Mouse (Mus musculus) retina, embryonic 14.5 days (tissue): ENCODE measurements at regions not wholly inside any gene's neighbourhood (a gene's known extent, or its start where the extent isn't known, plus 50 kb on each side); places are given as distances from the start of the nearest gene placed in this dataset.

Source experiments
- DNase-seq: peaks from one replicate; pipeline ENCODE4 v3.0.0-alpha.2; 2015; ENCODE audit warnings: low spot score

- no peak for DNase-seq
Observed at GRCm38 (mm10) chr11:89247991-89248390, 54.1 kb downstream of the Nog start.

GRCm38 (mm10) chr11:89243370-89243769, 58.8 kb downstream of the Nog start:
- peak; percentile 78 for DNase-seq

DNA sequence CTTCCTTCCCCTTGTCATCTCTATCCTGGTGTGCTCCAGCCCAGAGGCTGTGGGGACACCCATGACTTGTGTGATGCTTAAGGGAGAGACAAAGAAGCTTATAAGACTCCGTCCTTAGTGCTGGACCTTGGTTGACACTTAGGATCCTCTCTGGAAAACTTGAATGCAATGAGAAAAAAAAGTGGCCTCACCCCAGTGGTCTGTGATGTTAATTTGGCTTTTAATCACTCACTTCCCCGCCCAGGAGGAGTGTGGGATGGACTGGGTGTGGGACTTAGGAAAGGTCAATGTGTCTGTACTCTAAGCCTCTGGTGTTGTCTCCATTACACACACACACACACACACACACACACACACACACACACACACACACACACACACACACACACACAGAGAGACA, 60.0 kb downstream of the Nog start:
- no peak for DNase-seq

DNA sequence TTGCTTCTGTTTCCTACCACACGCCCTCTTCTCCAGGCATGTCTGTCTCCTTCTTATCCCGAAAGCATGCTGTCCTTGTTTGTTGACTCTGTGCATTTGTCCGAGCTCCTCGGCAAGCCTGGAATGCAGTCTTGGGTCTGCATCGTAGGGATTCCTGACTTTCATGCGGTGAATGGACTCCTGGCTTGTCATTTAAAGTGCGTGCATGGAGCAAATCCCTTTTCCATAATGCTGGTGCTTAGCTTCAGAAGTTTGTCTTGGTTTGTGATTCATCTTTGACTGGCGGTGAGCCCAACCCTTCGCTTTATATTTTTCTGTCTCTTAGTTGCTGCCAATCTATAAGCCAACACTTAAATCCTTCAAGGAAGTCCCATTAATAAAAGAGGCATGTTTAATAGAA, 62.2 kb downstream of the Nog start:
- DNase-seq, result no peak

DNA sequence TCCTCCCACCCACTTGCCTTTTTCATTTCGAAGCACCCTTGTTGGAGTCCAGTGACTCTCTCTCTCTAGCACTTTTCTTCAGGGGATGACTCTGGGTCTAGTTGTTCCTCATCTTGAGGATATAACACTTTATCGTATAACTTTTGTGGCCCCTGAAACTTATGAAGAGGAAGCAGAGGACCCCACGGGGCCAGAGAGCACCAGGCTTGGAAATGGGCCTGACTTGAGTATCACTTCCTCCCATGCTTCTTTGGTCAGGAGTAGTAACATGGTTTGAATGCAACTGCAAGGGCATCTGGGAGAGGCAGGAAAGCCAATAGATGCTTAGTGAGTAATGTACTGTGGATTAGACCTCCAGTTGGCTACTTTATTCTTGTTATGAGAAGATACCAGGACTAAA, 65.2 kb downstream of the Nog start:
- DNase-seq, result no peak

GRCm38 (mm10) chr11:89232884-89233480, 69.2 kb downstream of the Nog start:
- DNase-seq, result no peak

- DNase-seq, result no peak
Observed at GRCm38 (mm10) chr11:89229726-89230125, 72.4 kb downstream of the Nog start.

DNA sequence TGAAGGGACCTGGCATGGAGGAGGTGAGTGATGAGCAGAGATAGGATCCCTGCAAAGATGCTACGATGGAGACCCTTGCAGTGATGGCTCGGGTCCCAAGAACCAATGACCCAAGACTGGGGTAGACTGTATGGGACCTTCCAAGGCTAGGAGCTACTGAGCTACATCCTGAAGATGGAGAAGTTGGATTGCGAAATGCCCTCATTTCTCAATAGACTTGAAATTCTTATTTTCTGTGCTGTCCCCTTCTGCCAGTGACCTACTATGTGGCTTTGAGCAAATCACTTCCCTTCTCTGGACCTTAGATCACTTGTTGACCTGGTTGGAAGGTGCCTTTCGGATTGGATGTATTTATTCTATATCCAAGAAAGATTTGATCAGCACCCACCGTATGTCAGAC, 88.9 kb downstream of the Nog start:
- no peak for DNase-seq

DNA sequence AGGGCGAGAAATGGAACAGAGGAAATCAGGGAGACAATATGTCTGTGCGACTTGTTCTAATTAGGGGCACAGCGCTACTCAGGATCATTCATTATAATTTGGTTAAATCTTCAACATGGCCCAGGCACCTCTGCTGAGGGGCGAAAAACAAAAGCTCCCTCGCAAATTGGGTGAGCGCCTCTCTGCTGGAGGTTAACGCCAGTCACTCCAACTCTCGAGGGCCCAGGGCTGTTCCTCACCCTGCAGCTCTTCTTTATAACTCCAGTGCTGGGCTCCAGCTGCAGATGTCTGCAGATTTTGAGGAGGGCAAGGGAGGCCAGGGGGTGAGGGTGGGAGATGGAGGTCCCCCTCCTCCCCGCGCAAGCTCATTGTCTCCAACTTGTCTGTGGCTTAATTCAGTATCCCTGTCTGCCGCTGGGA, 92.6 kb downstream of the Nog start:
- peak; percentile 52 for DNase-seq

- peak; percentile 71 for DNase-seq
Observed at GRCm38 (mm10) chr11:89209072-89209471, 93.1 kb downstream of the Nog start.

DNA sequence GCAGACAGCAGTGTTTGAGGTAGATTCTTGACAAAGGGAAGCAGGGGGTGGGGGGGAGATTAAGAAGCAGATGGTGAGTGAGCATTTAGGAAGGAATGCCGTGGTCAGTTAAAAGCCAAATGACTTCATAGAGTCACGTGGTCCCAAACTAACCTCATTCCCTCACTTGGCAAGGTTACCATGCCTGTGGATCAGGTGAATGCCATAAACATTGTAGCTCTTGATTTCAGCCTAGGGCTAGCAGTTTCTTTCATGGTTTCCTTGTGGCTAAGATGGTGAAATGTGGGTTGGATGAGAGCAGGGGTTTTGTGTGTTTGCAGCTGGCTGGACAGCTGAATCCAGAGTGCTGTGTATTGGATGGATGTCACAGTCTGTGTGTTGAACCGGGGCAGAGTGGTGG, 95.3 kb downstream of the Nog start:
- no peak for DNase-seq

DNA sequence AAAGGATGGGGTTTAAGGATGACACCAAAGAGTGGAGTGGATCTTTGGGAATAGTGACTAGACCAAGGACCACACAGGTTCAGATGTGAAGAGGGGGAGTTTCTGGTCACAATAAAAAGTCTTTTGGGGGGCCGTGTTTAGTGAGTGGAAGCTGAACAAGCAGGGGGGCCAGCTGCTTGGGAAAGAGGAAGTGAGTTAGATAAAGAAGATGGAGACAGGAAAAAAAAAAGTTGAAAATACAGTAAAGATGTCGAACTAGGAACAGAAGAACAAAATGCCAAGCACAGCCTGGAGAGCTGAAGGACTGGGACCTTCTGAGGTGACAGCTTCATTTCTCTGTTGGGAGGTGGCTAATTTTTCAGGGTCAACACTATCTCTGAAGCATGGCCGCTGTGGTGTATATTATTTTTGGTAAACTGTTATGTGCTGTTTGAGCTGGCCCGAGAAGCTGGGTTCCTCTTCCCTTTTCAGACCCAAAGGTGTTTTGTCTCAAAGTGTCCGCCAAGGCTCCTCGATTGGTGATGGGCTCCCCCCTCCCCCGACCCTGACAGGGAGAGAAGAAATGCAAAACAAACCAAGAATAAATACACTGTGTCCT, 97.1 kb downstream of the Nog start:
- no peak for DNase-seq

GRCm38 (mm10) chr11:89200458-89200857, 101.7 kb downstream of the Nog start:
- no peak for DNase-seq

- no peak for DNase-seq
Observed at GRCm38 (mm10) chr11:89192815-89193214, 109.3 kb downstream of the Nog start.

- DNase-seq, result peak; percentile 70
Observed at GRCm38 (mm10) chr11:89186911-89187621, 113.4 kb downstream of the Gm525 start.

- DNase-seq, result no peak
Observed at GRCm38 (mm10) chr11:89185862-89186261, 112.2 kb downstream of the Gm525 start.

DNA sequence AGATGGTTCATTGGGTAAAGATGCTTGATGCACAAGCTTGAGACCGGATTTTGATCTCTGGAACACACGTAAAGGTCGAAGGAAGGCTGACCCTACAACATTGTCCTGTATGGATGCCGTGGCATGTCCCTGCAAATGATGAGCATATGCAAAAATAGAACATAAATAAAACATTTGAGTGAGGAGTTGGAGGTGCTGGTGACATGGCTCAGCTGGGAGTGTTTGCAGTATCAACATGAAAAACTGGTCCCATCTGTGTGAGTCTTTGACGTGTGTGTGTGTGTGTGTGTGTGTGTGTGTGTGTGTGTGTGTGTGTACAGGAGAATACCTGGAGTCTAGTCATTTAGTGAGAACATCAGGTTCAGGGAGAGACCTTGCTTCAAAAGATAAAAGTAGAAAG, 107.8 kb downstream of the Gm525 start:
- DNase-seq, result no peak

DNA sequence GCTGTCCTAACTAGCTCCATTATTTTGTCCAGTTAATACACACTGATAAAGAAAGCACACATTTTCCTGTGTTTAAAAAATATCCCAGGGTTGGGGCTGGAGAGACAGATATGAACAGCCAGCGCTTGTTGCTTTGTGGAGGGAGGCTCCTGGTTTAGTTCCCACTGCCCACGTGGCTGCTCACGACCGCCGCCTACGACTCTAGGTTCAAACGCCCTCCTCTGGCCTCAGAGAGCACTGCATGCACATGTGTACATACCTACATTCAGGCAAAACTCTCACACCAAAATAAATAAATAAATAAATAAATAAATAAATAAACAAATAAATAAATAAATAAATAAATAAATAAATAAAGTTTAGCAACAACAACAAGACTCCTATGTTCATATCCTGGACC, 104.8 kb downstream of the Gm525 start:
- no peak for DNase-seq

- DNase-seq, result peak; percentile 19
Observed at GRCm38 (mm10) chr11:89175511-89175910, 101.9 kb downstream of the Gm525 start.

GRCm38 (mm10) chr11:89174967-89175366, 101.3 kb downstream of the Gm525 start:
- DNase-seq, result no peak

DNA sequence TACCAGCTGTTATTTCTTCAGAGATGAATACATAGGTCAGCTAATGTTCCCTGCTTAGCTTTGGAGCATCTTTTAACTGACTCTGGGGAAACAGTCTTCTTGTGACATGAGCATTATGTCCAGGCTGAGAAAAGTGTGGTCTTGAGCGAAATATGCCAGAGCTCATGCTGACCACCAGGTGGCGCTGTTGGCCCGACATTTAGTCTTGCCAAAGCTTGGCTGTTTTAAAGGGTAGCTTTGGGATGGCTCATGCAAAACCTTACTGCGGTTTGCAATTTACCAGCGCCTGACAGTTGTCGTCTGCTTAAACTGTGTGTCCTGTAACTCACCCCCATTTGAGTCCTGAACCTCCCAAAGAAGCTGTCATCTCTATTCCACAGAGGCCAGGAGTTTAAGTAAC, 91.6 kb downstream of the Gm525 start:
- DNase-seq, result peak; percentile 88

DNA sequence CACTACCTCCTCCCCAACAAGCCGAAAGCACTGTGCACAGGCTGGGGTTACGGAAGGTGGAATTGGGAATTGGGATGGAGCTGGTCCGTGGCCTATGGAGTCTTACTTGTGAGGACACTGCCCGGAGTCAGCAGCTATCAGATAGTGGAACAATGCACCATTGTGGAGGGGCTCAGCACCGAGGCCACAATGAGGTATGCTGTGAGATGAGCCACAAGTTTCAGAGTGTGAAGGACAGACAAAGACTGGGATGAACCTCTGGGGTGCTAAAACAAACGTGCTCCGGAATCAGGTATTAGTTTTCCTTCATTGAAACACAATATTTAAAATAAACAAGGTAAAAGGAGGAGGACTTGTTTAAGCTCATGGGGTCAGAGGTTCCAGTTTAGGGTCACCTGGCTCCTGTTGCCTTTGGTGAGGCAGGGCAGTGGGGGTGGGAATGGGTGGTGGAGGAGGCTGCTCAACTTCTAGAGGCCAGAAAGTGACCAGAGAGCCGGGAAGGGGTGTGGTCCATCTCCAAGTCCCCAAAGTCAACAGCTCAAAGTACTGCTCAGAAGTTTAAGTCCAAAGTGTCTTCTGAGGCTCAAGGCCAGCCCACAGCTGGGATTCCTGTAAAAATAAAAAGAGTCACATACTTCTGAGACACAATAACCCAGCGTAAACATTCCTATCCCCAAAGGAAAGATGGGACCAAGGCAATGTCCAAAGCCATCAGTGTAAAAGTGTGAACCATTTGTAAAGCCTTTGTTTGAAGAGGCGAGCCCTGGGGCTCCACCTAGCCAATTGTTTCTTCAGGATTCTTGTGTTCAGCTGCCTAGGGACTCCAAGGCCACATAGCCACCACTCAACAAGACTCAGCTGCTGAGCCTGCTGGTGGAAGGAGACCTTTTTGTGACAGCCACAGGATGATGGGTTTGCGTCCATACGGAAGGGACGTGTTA, 80.1 kb downstream of the Gm525 start:
- no peak for DNase-seq
